Mouse (Mus musculus): Measurements from ENCODE around the gene Gm21708. TPM values are rescaled to one million over a fixed set of nuclear protein-coding genes. Genes with fewer than 3 reads are reported as not detected.
"Not testable (repeated sequence)": the region's sequence is repeated elsewhere in the genome, so short reads cannot be mapped to it uniquely, and the experiment has no call there.

Gm21708 gene
- not detected for total RNA-seq (2021)
- long read RNA-seq, experiment 1: 0 reads
- long read RNA-seq, experiment 2: 0 reads

GRCm38 (mm10) chrY:3410067-3410466 is at the start of gene Gm21708, which contains the start of gene Gm21704:
Gene Gm21708 (minus strand): TSS chrY:3410167.
Gene Gm21704 (minus strand): TSS chrY:3410167.
- not testable (repeated sequence) for H3K27ac ChIP-seq; DNase-seq (ENCODE audit: low spot score in 2 of 2)

More at GRCm38 (mm10) chrY:3410067-3410466, at the start of gene Gm21708, which contains the start of gene Gm21704:
- not testable (repeated sequence) for H3K4me3 ChIP-seq

Other genes starting within 250 kb of the Gm21708 start
- not detected for gene Gm21677, start 103.7 kb downstream of the Gm21708 start, total RNA-seq (2021)
- not detected for gene Gm21693, start 64.8 kb downstream of the Gm21708 start, total RNA-seq (2021)
- not detected for gene Gm21704, start within 50 bp of the Gm21708 start, total RNA-seq (2021)